Mouse (Mus musculus) neural tube, embryonic 12.5 days (tissue): Measurements from ENCODE around the gene Actbl2. TPM values are rescaled to one million over a fixed set of nuclear protein-coding genes. Genes with fewer than 3 reads are reported as not detected.

Source experiments
- ATAC-seq: fragments of 200-750 bp; cut with Nextera tagmentation; 2 replicates; pipeline ENCODE4 v1.8.0; 2017; ENCODE audit warnings: low read depth, mild to moderate bottlenecking, moderate TSS enrichment, moderate library complexity; ENCODE audit not compliant: low FRiP score
- H3K27ac ChIP-seq: fragments of 300-500 bp; sonication (generic); 2 replicates; pipeline ENCODE4 v1.5.1; 2016
- H3K27me3 ChIP-seq: fragments of 300-500 bp; sonication (generic); replicated peaks from 2 replicates; pipeline ENCODE4 v1.6.1; 2016; ENCODE audit warnings: mild to moderate bottlenecking
- H3K36me3 ChIP-seq: fragments of 300-500 bp; sonication (generic); 2 replicates; pipeline ENCODE4 v1.6.1; 2016; ENCODE audit warnings: mild to moderate bottlenecking
- H3K4me1 ChIP-seq: fragments of 300-500 bp; sonication (generic); 2 replicates; pipeline ENCODE4 v1.6.1; 2016
- H3K4me2 ChIP-seq: fragments of 300-500 bp; sonication (generic); replicated peaks from 2 replicates; pipeline ENCODE4 v1.6.1; 2016; ENCODE audit warnings: mild to moderate bottlenecking
- H3K4me3 ChIP-seq: fragments of 300-500 bp; sonication (generic); 2 replicates; pipeline ENCODE4 v1.5.1; 2016
- H3K9ac ChIP-seq: fragments of 300-500 bp; sonication (generic); 2 replicates; pipeline ENCODE4 v1.6.1; 2016; ENCODE audit warnings: mild to moderate bottlenecking
- H3K9me3 ChIP-seq: fragments of 300-500 bp; sonication (generic); 2 replicates; pipeline ENCODE4 v1.6.1; 2016; ENCODE audit warnings: mild to moderate bottlenecking
- WGBS: fragments of 180-500 bp; shearing (Covaris S2); methylation state at CpG from one replicate; pipeline ENCODE4 v1.1.7; 2016; 5-methylcytosine and 5-hydroxymethylcytosine counted together
- polyA plus RNA-seq: library from polyadenylated mRNA; unstranded; fragments of >200 nt; fragmentation: Nextera tagmentation; extraction: Ambion mirVana; gene quantifications from 2 replicates; pipeline ENCODE4 v1.2.1, GENCODE M21; 2016

The Actbl2 gene
- not detected in 2 replicates for polyA plus RNA-seq

DNA sequence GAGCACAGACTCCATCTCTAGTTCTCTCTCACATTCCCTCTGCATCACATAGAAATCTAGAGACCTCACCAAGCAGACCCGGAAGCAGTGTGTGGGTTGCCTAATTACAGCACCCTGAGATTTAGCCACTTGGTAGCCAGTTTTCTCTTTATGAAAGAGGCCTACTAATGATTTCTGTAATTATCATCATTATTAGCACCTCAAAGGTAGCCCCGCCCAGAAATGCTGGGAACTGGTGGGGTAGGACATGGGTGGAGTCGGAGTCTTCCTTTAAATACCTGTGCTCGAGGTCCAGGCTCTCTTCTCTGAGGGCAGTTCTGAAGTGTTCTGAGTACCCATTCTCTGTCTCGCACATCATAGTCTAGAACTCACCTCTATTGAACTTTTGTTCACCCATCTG is at the start of gene Actbl2:
TSS of gene Actbl2 (plus strand) at position 301 of the 400 bp plus-strand sequence.
- ATAC-seq: no peak
- WGBS: 88% methylated on average over 5 of the region's 5 CpGs
- H3K36me3 ChIP-seq: no peaks in the 10 kb centered on the region
- no peak within 1 kb of the TSS for H3K4me2 ChIP-seq
- H3K9ac ChIP-seq: no peak within 1 kb of the TSS
- no peaks in the 10 kb centered on the region for H3K27me3 ChIP-seq
- no peaks in the 10 kb centered on the region for H3K9me3 ChIP-seq
- no peak within 1 kb of the TSS for H3K4me3 ChIP-seq
- no peak within 1 kb of the TSS for H3K27ac ChIP-seq
- no peaks in the 10 kb centered on the region for H3K4me1 ChIP-seq

DNA sequence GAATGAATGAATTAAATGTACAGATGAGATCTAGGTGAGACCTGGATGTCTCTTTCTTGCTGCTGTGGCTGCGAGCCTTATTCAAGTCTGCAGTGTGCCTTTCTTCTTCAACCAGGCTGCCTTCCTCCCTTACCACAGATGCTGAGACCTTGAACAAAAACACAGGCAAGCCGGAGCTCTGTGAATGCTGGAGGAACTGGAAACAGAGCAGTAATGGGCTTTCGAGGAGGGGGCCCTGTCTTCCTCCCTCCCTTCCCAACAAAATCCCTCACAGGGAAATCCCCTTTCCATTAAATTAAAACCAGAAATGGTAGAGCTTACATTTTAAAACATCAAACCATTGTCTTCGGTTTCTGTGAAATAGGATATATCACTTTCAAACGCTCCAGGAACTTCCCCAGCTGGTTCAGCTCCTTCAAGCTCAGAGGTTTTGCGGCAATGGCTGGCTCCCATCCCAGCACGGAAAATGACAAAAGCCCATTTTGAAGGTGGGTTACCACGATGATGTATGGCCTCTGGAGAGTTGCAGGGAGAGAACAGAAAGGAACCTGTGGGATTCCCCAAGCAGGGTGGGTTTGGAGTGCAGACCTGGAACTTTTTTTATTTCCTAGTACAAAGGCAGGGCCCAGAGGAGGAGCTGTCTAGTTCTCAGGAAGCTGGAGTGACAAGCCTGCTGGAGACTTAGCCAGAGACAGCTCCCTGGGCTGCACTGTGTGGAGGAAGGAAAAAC is 44.0 kb upstream of the Actbl2 start:
- WGBS: 65% methylated on average over 8 of the region's 8 CpGs
- no peak for ATAC-seq

DNA sequence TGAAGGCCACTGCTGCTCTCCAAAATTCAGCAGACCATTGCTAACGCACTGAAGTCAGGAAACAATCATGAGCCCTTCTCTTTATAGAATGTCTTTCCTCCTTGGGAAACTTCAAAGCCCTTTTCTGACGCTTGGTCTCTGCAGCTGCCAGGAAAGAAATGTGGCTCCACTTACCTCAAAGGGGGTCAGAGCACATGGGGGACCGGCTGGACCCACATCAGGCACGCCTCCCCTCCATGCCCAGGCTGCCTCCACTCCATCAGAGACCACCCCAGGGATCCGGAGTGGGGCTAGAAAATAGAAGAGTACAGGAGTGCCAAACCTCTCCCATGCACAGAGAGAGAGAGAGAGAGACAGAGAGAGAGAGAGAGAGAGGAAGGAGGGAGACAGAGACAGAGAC is 26.0 kb upstream of the Actbl2 start:
- no peak overlapping the region for H3K9ac ChIP-seq
- 22% methylated on average over 5 of the region's 5 CpGs for WGBS
- H3K27me3 ChIP-seq: no peaks in the 10 kb centered on the region
- H3K4me1 ChIP-seq: no peaks in the 10 kb centered on the region
- no peak overlapping the region for H3K4me2 ChIP-seq
- H3K27ac ChIP-seq: no peak overlapping the region
- H3K36me3 ChIP-seq: no peaks in the 10 kb centered on the region
- no peaks in the 10 kb centered on the region for H3K9me3 ChIP-seq
- ATAC-seq: no peak
- no peak overlapping the region for H3K4me3 ChIP-seq

More for the DNA sequence above, 44.0 kb upstream of the Actbl2 start:
- no peak overlapping the region for H3K4me2 ChIP-seq
- H3K4me1 ChIP-seq: no peaks in the 10 kb centered on the region
- no peaks in the 10 kb centered on the region for H3K36me3 ChIP-seq
- no peaks in the 10 kb centered on the region for H3K27me3 ChIP-seq
- H3K9me3 ChIP-seq: no peaks in the 10 kb centered on the region
- H3K27ac ChIP-seq: no peak overlapping the region
- no peak overlapping the region for H3K9ac ChIP-seq
- H3K4me3 ChIP-seq: no peak overlapping the region

DNA sequence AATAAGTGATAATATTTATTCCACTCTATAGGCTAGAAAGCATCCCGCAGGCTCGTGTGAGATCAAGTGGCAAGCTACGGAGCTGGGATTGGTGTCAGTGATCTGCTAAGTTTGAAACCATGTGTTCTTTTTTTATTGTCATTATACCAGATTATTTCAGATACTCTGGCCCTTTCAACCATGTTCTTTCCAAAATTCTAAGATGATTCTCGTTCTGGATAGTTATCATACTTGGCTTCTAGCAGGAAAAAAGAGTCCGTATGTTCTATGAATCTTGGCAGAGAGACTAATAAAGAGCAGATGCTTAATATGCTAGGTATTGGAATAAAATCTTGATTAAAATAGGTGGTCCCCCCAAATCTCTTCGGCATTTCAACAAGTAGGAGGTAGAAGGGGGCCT is 25.3 kb upstream of the Actbl2 start:
- WGBS: 91% methylated on average over 6 of the region's 6 CpGs
- Histone ChIP-seq H3K9ac (no peak overlapping the region), H3K9me3 (no peaks in the 10 kb centered on the region), H3K27ac (no peak overlapping the region), H3K4me3 (no peak overlapping the region), H3K4me2 (no peak overlapping the region), H3K27me3 (no peaks in the 10 kb centered on the region), H3K4me1 (no peaks in the 10 kb centered on the region), H3K36me3 (no peaks in the 10 kb centered on the region)
- ATAC-seq: no peak

GRCm38 (mm10) chr13:111232416-111232815 is 22.4 kb upstream of the Actbl2 start:
- Histone ChIP-seq H3K27ac (no peak overlapping the region), H3K27me3 (no peaks in the 10 kb centered on the region), H3K36me3 (no peaks in the 10 kb centered on the region), H3K9ac (no peak overlapping the region), H3K4me3 (no peak overlapping the region), H3K4me2 (no peak overlapping the region), H3K9me3 (no peaks in the 10 kb centered on the region), H3K4me1 (no peaks in the 10 kb centered on the region)
- ATAC-seq: no peak
- WGBS: 68% methylated on average over 7 of the region's 7 CpGs

GRCm38 (mm10) chr13:111233356-111233755 is 21.5 kb upstream of the Actbl2 start:
- no peak for ATAC-seq
- H3K4me3 ChIP-seq: no peak overlapping the region
- H3K9me3 ChIP-seq: no peaks in the 10 kb centered on the region
- H3K4me2 ChIP-seq: no peak overlapping the region
- H3K9ac ChIP-seq: no peak overlapping the region
- no peaks in the 10 kb centered on the region for H3K27me3 ChIP-seq
- no peaks in the 10 kb centered on the region for H3K4me1 ChIP-seq
- H3K36me3 ChIP-seq: no peaks in the 10 kb centered on the region
- WGBS: 84% methylated on average over 5 of the region's 5 CpGs
- no peak overlapping the region for H3K27ac ChIP-seq

GRCm38 (mm10) chr13:111234573-111234972 is 20.2 kb upstream of the Actbl2 start:
- Histone ChIP-seq H3K9me3 (no peaks in the 10 kb centered on the region), H3K27ac (no peak overlapping the region), H3K9ac (no peak overlapping the region), H3K36me3 (no peaks in the 10 kb centered on the region), H3K4me2 (no peak overlapping the region), H3K4me1 (no peaks in the 10 kb centered on the region), H3K4me3 (no peak overlapping the region), H3K27me3 (no peaks in the 10 kb centered on the region)
- 82% methylated on average over 3 of the region's 3 CpGs for WGBS
- ATAC-seq: no peak

GRCm38 (mm10) chr13:111235719-111236166 is 19.1 kb upstream of the Actbl2 start:
- no peaks in the 10 kb centered on the region for H3K27me3 ChIP-seq
- no peak overlapping the region for H3K4me2 ChIP-seq
- H3K4me1 ChIP-seq: no peaks in the 10 kb centered on the region
- H3K9me3 ChIP-seq: no peaks in the 10 kb centered on the region; the same call in 1 of the 2 replicates
- no peak overlapping the region for H3K9ac ChIP-seq
- H3K36me3 ChIP-seq: no peaks in the 10 kb centered on the region
- no peak for ATAC-seq
- H3K4me3 ChIP-seq: no peak overlapping the region
- WGBS: 69% methylated on average over 6 of the region's 6 CpGs
- H3K27ac ChIP-seq: no peak overlapping the region

DNA sequence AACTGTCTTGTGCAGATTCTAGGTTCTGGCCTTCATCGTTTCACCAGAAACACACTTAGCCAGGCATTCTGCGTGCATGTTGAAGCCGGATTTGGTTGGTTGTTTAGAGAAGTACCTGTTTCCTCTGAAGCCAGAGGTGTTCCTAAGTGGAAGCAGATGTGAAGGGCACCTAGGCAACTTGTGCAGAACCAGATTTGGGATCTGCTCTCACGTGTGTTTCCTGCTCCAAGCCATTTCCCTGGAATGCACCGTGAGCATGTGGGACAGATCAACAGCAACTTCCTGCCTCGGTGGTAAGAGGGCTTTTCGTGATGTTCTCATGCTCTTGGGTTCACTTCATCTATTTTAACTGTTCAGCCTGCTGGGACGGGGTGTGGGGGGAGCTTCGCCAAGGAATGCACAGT is 18.4 kb upstream of the Actbl2 start:
- WGBS: 83% methylated on average over 9 of the region's 9 CpGs
- H3K27me3 ChIP-seq: no peaks in the 10 kb centered on the region
- no peaks in the 10 kb centered on the region for H3K36me3 ChIP-seq
- H3K27ac ChIP-seq: no peak overlapping the region
- no peak overlapping the region for H3K4me2 ChIP-seq
- H3K9me3 ChIP-seq: no peaks in the 10 kb centered on the region; the same call in 1 of the 2 replicates
- no peak for ATAC-seq
- no peaks in the 10 kb centered on the region for H3K4me1 ChIP-seq
- H3K9ac ChIP-seq: no peak overlapping the region
- H3K4me3 ChIP-seq: no peak overlapping the region

GRCm38 (mm10) chr13:111237296-111237695 is 17.5 kb upstream of the Actbl2 start:
- Histone ChIP-seq H3K4me3 (no peak overlapping the region), H3K27me3 (no peaks in the 10 kb centered on the region), H3K9ac (no peak overlapping the region), H3K27ac (no peak overlapping the region), H3K9me3 (no peaks in the 10 kb centered on the region; the same call in 1 of the 2 replicates), H3K36me3 (no peaks in the 10 kb centered on the region), H3K4me1 (no peaks in the 10 kb centered on the region), H3K4me2 (no peak overlapping the region)
- 83% methylated on average over 1 of the region's 1 CpGs for WGBS
- no peak for ATAC-seq

GRCm38 (mm10) chr13:111237865-111238465 is 16.8 kb upstream of the Actbl2 start:
- Histone ChIP-seq H3K27ac (no peak overlapping the region), H3K27me3 (no peaks in the 10 kb centered on the region), H3K4me3 (no peak overlapping the region), H3K4me1 (no peaks in the 10 kb centered on the region), H3K36me3 (no peaks in the 10 kb centered on the region), H3K9ac (no peak overlapping the region), H3K9me3 (no peaks in the 10 kb centered on the region; the same call in 1 of the 2 replicates), H3K4me2 (no peak overlapping the region)
- peak; percentile 66; the same call in 1 of the 2 replicates for ATAC-seq
- 49% methylated on average over 3 of the region's 3 CpGs for WGBS

- WGBS: 87% methylated on average over 5 of the region's 5 CpGs
- Histone ChIP-seq H3K9ac (no peak overlapping the region), H3K9me3 (no peaks in the 10 kb centered on the region), H3K36me3 (no peaks in the 10 kb centered on the region), H3K27ac (no peak overlapping the region), H3K4me1 (no peaks in the 10 kb centered on the region), H3K4me3 (no peak overlapping the region), H3K4me2 (no peak overlapping the region), H3K27me3 (no peaks in the 10 kb centered on the region)
- no peak for ATAC-seq
Observed at GRCm38 (mm10) chr13:111251106-111251505, 3.7 kb upstream of the Actbl2 start.
